Mouse (Mus musculus) megakaryocyte, embryonic 14.5 days (primary cell): ENCODE measurements at regions not wholly inside any gene's neighbourhood (a gene's known extent, or its start where the extent isn't known, plus 50 kb on each side); places are given as distances from the start of the nearest gene placed in this dataset.

Experiments
- FLI1 ChIP-seq: IDR thresholded peaks from 2 replicates; pipeline ENCODE4 v1.6.1; 2012; ENCODE audit warnings: low read length, inconsistent platforms, mixed read lengths
- GATA1 ChIP-seq: IDR thresholded peaks from 3 replicates; pipeline ENCODE4 v1.6.1; 2012; ENCODE audit warnings: mixed read lengths, low read length, inconsistent platforms, borderline replicate concordance

DNA sequence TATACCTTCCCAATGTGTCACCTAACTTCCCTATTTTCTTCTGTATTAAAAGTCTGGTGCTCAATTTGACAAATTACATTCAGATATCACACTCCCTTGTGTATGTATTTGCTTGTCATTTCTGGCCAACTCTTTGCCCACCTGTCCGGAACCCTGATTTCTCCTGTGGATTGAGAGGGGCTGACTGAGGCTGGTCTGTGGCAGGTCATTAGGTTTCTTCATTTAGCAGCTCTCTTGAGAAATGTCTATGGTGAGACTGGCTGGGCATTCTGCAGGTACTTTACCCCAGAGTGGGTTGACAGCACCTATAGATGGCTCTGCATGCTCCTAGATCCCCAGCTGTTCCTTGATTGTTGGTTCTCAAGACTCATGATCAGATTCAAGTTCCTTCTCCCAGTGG is 139.8 kb upstream of the Slc22a23 start:
- TF ChIP-seq FLI1 (no peak), GATA1 (no peak)
